Mouse (Mus musculus) lung, postnatal 0 days (tissue): ENCODE data around the gene Trp73.

Experiments used
- CTCF ChIP-seq: IDR thresholded peaks from 2 replicates; pipeline ENCODE4 v1.5.1; 2016; ENCODE audit warnings: antibody characterized with exemption, mild to moderate bottlenecking
- EP300 ChIP-seq: IDR thresholded peaks from 2 replicates; pipeline ENCODE4 v1.6.1; 2016; ENCODE audit warnings: antibody characterized with exemption, mild to moderate bottlenecking, control low read depth

DNA sequence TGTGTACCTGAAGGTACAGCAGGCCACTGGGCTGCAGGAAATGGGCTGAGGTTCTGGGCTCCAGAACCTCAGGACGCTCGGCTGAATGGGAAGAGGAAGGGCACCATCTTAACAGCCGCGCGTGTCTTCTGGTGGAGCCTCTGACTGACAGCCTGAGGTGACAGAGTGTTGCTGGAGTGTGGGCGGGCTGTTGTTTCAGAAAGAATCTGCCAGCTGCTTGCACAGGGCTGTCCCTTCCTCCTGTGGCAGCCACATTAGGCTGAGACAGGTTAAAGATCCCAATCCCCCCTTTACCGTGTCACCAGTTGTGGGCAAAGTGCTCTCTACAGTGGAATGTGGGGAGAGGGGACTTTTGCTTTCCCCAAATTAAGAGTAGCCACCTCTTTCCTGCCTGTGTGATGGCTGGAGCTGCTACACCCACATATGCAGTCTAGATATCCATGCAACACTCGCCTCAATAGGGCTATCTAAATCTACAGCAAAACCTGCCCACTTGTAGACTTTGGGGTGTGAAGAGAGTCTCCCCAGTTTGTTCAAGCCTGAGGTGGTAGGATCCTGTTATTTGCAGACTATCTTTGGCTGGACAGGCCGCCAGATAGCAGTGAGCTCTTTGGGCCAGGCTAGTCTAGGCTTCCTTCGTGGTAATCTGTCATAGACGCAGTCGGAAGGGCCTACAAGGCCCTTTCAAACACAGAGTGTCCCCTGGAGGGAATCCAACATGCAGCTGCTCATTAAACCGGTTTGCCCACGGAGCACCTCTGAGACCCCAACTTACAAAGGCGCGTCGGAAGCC is 115.1 kb downstream of the Trp73 start:
- TF ChIP-seq EP300 (no peak), CTCF (no peak)
